Mouse (Mus musculus) left cerebral cortex, postnatal 25 days (tissue): ENCODE results near the gene Sorcs2. TPM values are rescaled to one million over a fixed set of nuclear protein-coding genes. Genes with fewer than 3 reads are reported as not detected.
A peak's percentile ranks its signal among the peaks of the same experiment; 100 is the strongest.

ENCODE experiments used
- DNase-seq, 2 experiments: peaks; one replicate each; pipeline ENCODE4 v3.0.0; 2022; ENCODE audit warnings: low spot score in 2 of 2, mixed read lengths in 1 of 2
- intact Hi-C: fragments of 180-260 bp; cut with DNase I; formaldehyde crosslinking; loops from one replicate; pipeline ENCODE4 v1.15.1; 2025
- total RNA-seq, 2 experiments: library from RNA; stranded (reverse); gene quantifications; 2 replicates each; pipeline ENCODE4 v1.2.3; 2021

Sorcs2 gene
- total RNA-seq, 2 experiments from 2014 or later: 39.2 to 43.8 TPM

DNA sequence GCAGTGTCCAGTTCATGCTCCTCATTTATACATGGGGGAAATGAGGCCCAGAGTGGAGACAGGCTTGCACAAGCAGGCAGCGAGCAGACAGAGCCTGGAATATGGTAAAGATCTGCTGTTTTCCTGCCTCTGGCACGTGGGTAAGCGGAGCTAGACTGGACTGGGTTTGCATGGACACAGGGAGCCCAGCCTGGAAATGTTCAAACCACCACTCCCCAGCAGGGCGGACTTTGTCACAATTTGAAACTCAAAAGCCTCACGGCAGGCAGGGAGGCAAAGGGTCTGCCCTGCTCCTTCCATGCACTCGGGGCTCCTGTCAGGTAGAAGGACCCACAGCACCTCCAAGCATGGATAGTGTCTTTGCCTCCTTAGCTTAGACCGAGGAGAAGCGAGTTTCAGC lies 246.9 kb downstream of the Sorcs2 start:
- no peak for DNase-seq
- intact Hi-C loops: no loop called here

GRCm38 (mm10) chr5:36149098-36149497 lies 248.8 kb downstream of the Sorcs2 start:
- DNase-seq: no peak
- intact Hi-C loops: loop anchor here (2.0 to 5.0 kb wide), 2 partner anchors 74 to 248 kb away; partner anchors contain the start of gene Sorcs2

GRCm38 (mm10) chr5:36146589-36146988 lies 251.3 kb downstream of the Sorcs2 start:
- intact Hi-C loops: loop anchor here (5.0 kb wide), 1 partner anchor 251 kb away; the partner anchor contains the start of gene Sorcs2
- DNase-seq: no peak

DNA sequence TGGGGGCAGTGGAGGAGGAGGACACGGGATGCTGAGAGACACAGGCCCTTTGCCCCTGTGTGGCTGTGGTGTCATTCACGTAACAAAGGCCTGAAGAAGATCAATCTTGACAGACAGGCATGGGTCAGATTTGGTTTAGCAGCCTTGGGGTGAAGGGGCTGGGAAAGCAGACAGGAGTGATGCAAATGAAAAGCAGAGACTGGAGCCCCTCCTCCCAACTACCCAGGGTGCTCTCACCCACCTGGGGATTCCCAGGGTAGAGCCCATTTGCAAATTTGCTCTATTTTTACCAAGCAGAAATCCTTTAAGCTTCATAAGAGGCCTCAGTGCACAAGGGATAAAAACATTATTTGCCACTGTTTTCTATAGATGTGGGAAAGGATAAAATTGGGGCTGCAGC lies 253.4 kb downstream of the Sorcs2 start:
- intact Hi-C loops: no loop called here
- no peak for DNase-seq

GRCm38 (mm10) chr5:36141676-36142255 lies 256.2 kb downstream of the Sorcs2 start:
- intact Hi-C loops: no loop called here
- no peak for DNase-seq

GRCm38 (mm10) chr5:36141112-36141511 lies 256.8 kb downstream of the Sorcs2 start:
- peak; percentile 27 to 56 for DNase-seq
- intact Hi-C loops: no loop called here

GRCm38 (mm10) chr5:36139766-36140165 lies 258.2 kb downstream of the Sorcs2 start:
- intact Hi-C loops: no loop called here

DNA sequence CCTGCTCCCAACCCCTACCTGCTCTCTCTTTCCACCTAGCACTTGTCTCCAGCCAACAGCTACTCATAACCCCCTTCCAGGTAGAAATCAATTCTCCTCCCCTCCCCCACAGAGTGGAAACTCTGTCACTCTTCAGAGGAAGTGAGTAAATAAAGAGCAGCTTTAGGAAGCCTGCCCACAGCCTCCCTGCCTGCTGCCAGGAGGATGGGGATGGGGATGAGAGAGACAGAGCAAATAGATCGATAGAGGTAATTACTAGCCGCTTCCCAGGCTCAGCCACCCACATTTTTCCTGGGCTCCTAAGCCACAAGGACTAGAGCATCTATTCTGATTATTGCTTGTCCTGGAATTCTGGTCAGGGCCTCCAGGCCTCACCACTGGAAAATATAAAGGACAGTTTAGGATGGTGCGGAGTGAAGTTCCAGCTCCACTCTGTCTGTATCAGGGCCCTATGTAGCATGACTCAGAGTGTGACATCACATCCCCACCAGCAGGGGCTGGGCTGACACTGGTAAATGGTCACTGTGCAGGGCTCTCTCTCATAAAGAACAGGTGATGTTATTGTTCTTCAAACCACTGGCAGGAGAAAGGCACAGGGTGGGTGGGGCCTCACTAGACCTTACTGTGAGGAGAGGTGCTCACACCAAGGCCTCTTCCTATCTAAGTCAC lies 261.9 kb downstream of the Sorcs2 start:
- DNase-seq: no peak
- intact Hi-C loops: no loop called here

More at GRCm38 (mm10) chr5:36139766-36140165, 258.2 kb downstream of the Sorcs2 start:
- no peak for DNase-seq

- DNase-seq: no peak
- intact Hi-C loops: no loop called here
Observed at GRCm38 (mm10) chr5:36134302-36134701, 263.6 kb downstream of the Sorcs2 start.

DNA sequence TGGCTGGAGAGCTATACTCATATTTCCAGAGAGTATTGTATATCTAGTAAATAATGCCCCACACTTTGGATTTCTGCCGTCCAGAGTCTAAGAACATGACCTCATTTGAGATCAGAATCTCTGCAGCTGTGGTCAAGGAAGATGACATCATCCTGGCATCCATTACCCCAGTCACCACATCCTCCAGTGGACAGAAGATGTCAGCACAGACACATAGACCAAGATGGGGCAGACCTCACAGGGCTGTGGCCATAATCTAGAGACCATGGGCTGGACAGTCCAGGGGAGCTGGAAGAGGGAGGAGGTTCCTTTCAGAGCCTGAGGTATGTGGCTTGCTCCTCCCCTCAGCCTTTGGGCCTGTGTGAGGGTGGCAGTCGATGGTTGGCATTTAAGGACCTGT lies 264.0 kb downstream of the Sorcs2 start:
- intact Hi-C loops: no loop called here

DNA sequence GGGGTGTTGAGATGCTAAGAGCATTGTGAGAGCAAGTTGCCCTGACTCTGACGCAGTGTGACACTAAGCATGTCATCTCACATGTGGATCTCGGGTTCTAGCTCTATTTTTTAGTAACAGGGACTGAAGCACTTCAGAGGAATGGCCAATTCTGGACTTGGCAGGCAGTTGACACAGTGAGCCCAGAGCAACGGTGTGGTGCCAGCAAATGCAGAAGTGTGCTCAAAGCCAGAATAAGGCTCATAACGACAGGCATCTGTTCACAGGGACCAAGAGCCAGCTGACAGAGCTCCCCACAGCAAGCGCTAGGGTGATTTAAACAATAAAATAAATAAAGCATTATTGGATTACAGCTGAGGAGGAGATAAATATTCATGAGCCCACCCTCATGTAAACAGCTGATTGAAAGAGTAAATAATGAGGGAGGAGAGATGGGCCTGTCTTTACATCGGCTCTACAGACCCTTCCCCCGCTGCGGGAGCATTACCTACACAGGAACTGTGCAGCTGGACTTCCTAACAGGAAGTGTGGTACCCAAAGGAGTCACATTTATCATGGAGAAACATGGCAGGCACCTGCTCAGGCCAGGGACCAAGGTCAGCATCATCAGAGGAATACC lies 267.4 kb downstream of the Sorcs2 start:
- intact Hi-C loops: no loop called here
- peak in 1 of 2 experiments; percentile 28 for DNase-seq

More for the DNA sequence above, 264.0 kb downstream of the Sorcs2 start:
- no peak for DNase-seq

DNA sequence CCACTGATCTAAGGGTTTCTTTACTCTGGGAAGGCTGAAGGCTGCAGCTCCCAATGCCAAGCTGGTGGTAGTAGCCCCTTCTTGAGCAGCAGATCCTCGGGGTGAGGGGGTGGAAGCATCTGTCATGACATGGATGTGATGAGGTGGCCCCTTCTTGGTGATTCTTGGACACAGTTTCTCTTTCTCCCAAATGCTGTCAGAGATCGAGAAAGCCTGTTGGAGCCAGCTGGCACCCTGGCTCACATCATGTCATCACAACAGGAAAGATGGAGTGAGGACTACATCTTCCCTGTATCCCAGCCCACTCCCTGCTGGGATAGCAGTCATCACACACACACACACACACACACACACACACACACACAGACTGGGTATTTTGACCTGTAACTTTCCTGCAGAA lies 268.3 kb downstream of the Sorcs2 start:
- intact Hi-C loops: no loop called here
- peak in 1 of 2 experiments; percentile 19 for DNase-seq

DNA sequence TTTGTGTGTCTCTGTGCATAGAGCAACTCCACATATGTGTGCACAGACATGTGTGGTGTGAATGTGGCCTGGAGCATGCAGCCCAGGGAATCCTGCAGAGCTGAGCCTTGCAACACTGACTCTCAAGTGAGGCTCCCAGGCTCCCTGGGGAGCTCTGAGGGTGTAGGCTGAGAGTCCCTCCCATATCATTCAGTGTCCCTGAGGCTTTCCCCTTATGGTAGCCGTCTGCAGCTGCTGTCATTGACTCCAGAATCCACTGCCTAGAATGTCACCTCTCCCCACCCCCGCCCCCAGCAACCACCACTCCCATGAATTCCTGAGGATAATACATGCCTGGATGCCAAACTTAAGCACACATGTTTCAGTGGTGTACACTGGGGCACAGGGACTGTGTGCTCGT lies 269.4 kb downstream of the Sorcs2 start:
- intact Hi-C loops: no loop called here
- no peak for DNase-seq

DNA sequence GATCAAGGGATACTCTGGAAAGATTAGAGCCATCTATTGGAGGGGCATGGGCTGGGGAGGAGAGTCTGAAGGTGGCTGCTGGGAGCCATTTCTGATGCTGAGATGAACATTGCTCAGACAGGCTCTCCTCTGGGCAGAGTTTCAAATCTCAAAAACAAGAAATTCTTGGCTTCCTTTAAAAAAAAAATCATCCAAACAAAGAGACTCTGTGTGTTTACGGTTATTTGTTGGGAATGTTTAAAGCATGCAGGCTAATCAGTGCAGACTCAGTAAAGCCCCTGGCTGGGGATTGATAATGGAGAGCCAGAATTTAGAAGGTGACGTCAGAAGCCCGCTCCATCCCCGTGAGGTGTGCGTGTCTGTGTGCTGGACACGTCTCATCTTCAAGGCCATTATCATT lies 272.9 kb downstream of the Sorcs2 start:
- DNase-seq: no peak
- intact Hi-C loops: no loop called here

GRCm38 (mm10) chr5:36122987-36123386 lies 275.0 kb downstream of the Sorcs2 start:
- no peak for DNase-seq
- intact Hi-C loops: no loop called here

DNA sequence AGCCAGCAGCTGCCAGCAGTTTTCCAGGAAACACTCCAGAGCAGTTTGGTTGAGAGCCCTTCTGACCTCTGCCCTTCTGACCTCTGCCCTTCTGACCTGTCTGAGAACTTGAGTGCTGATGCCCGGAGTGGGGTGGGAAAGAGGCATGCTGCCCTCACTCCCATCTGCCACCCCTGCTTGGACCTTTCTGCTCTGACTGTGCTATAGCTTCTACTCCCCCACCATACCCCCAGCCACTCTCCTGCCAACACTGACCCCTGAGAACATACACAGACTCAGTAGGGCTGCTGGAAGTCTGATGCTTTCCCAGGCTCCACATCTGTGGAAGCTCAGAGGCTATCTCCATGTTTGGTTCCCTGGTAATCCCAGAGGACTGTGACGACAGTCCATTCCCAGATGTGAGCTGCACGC lies 277.0 kb downstream of the Sorcs2 start:
- intact Hi-C loops: no loop called here
- no peak for DNase-seq

GRCm38 (mm10) chr5:36118061-36118460 lies 279.9 kb downstream of the Sorcs2 start:
- intact Hi-C loops: no loop called here
- no peak for DNase-seq

- no peak for DNase-seq
- intact Hi-C loops: no loop called here
Observed at GRCm38 (mm10) chr5:36115519-36115918, 282.4 kb downstream of the Sorcs2 start.

GRCm38 (mm10) chr5:36113696-36114095 lies 284.2 kb downstream of the Sorcs2 start:
- no peak for DNase-seq
- intact Hi-C loops: no loop called here

- intact Hi-C loops: no loop called here
- DNase-seq: no peak
Observed at GRCm38 (mm10) chr5:36112696-36113095, 285.2 kb downstream of the Sorcs2 start.

DNA sequence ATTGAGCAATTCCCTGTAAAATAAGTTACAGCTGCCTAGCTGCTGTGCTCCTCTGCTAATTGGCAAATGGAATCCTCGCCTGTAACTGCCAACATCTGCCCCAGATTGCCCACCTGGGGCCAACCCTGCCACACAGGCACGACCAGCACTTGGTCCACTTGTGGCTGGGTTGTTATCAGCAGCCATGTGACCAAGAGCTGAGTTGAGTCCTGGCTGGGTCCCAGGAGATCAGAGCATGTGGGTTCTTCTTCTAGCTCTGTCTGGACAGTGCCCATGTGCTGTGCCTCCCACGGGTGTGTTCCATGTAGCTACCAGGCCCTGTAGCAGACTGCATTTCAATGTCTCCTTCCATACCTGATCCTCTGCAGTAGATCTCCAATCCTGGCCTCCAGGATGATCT lies 286.4 kb downstream of the Sorcs2 start:
- no peak for DNase-seq

More for the DNA sequence above, 286.4 kb downstream of the Sorcs2 start:
- intact Hi-C loops: no loop called here
